Mouse (Mus musculus): ENCODE results near the gene Olfr855.

Gene Olfr855

DNA sequence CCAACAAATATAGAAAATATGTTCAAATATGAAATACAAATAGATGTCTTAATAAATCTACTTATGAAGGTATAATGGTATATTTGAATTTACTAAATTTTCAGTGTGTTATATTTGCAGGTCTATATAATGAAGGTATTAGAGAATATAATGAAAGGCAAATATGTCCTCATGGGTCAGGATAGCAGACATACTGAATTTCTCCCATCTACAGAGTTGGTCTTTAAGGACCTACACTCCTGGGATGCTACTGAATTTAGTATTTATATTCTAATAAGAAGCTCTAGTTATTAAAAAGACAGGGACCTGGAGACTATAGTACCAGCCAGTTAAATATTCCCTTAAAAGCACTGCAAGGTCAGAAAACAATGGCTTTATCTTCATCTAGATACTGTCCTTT, at the start of gene Olfr855:
TSS of gene Olfr855 (plus strand) at position 301 of the 400 bp plus-strand sequence.
- no peak for DNase-seq (ENCODE audit: low spot score)

DNA sequence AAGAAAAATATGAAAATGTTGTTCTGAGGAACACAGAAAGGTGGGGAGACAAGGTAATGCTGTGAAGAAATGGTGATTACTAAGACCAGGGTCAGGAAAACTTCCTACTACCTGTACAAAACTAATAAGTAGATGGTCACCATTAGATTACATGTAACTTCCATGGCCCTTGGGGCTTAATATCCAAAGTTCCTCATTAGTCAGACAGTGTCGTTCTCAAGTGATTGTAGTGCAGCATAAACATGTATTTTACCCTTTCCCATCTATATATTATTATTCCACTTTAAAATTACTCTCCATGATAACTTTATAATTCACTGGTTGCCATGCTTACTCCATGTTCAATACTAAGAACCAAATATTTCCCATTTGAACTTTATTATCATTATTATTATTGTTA, 41.4 kb upstream of the Olfr855 start, which contains the start of gene Olfr853:
TSS of gene Olfr853 (minus strand) at position 101 of the 400 bp plus-strand sequence.
- no peak for DNase-seq (ENCODE audit: low spot score)

DNA sequence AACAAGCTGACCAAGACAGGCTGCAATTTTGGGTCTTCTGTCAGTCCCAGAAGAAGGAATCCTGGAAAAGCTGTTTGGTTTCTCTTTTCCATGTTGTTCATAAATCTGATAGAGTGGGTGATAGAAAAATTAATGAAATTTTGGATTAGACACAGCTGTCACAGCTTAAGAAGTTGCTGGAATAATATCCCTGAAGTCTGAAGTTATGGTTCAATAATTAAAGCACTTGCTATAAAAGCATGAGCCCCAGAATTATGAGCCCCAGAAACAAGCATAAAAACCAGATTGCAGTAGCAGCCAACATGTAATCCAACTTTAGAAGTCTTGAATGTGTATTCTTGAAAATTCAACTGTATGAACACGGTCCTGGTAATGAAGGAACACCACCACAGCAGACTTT, 15.1 kb upstream of the Olfr855 start, which contains the start of gene Olfr854:
TSS of gene Olfr854 (minus strand) at position 101 of the 400 bp plus-strand sequence.
- no peak for DNase-seq (ENCODE audit: low spot score)

DNA sequence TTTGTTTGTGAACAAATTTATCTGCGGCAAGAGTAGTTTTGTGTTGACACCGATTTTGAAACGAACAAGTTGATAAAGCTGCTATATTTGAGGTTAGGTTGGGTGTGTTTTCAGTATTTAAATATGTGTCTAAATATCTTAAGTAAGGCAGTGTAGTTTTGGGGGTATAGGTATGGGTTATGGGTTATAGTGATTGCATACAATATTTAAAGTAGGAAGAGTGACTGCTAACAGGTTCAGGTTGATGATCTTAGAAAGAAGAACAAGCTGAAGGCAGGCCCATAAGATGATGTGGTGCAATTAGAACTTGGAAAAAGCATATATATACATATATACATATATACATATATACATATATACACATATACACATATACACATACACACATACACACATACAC, 38.9 kb downstream of the Olfr855 start:
- no peak for DNase-seq (ENCODE audit: low spot score)

DNA sequence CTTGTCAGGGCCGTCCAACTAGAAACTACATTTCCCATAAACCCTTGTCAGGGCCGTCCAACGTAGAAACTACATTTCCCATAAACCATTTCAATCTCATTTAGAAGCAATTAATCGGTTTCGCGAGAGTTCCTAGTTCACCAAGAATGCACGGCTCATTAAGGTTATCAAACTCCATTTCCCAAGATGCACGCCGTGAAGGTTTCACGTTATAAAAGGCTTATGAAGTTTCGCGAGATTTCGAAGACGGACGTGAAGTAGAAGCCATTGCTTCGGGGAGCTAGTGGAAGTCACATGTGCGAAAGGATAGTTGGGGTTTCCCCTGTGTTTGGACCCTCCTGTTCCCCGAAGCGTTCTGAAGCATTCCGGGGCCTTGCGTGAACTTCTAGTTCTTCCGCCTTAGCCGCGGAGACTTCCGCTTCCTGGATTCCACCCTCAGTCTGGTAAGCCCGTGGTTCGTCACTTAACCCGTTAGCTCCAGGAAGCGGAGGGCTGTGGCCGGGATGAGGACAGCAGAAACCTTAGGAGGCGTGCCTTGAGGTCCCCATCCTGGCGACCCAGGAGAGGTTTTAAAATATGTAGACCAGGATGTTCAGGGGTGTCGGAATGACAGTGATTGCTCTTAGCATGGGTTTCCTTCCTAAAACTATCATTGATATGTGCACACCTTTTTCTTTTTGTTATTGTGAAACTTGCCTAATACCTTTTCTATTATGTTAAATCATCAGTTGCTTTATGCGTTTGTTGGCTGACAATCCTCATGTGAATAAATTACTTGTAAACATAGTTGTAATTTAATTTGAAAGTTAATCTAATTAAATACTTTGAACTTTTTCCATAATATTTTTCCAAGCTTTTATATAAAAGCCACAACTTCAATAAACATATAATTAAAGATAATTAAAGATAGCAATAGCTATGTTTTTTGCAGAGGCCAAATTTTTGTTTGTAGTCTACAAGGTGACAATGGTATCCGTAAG, 39.7 kb downstream of the Olfr855 start, which contains the start of gene Zfp317:
TSS of gene Zfp317 (plus strand) at position 260 of the 980 bp plus-strand sequence.
- peak; percentile 98 for DNase-seq (ENCODE audit: low spot score)

DNA sequence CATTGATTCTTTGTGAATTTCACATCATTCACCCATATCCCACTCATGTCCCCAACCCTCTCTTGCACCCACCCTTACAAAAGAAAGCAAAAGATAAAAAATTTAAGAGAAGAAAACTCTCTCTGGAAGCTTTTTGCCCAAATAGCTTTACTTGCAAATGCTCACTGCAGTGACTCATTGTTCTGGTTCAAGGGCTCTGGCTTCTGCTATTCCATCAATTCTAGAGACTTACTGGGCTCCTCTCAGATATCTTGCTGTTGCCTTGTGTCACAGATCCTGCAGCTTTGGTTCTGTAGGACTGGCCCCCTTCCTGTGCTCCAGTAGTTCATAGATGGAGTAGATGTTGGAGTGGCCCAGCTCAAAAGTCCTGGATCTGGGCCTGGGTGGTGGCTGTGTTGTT, 47.2 kb downstream of the Olfr855 start:
- DNase-seq (ENCODE audit: low spot score): no peak
